Mouse (Mus musculus) central nervous system, embryonic 18 days (tissue): ENCODE measurements around the gene Zfp619. TPM values are rescaled to one million over a fixed set of nuclear protein-coding genes. Genes with fewer than 3 reads are reported as not detected.

ENCODE experiments used
- polyA plus RNA-seq: library from polyadenylated mRNA; depleted of rRNA; stranded (reverse); fragments of >200 nt; gene quantifications from 2 replicates; pipeline ENCODE4 v1.2.3, GENCODE M21; 2012; rRNA removed

The Zfp619 gene
- polyA plus RNA-seq, result 3.2 and 3.5 TPM in 2 replicates

DNA sequence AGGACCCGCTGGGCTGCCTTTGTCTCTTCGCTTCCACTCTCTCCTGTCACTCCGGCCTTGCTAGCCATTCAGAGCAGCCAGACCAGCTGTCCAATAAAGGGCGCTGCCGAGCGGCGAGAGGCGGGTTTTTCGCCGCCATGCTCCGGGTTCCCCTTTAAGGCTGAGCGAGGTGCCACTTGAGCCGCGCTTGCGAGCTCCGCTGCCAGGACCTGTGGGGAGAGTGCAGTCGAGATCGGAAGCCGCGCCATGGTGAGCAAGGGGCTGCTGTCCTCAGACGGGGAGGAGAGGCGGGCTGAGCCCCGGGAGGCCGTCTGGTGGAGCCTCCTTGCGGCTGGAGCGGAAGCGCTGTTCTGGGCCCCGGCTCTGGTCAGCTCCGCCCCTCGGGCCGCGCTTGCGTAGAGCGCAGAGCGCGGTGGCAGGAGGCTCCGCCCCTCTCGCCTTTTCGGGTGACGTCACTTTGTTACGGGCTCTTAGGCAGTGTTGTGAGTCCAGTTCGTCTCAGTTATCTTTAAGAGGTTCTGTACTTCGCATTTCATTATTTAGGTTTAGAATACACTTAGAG lies at the start of gene Zfp619:
TSS of gene Zfp619 (plus strand) at position 151 of the 562 bp plus-strand sequence.

Other genes with a start within 250 kb of the Zfp619 start
- not detected in 2 replicates for gene Gm5114, start 104.6 kb upstream of the Zfp619 start, polyA plus RNA-seq